Mouse (Mus musculus) brain, embryonic 14.5 days (tissue): ENCODE results near the gene Dnajb13.

Source experiments
- CTCF ChIP-seq: fragments of 200-500 bp; IDR thresholded peaks from 2 replicates; pipeline ENCODE4 v1.5.1; 2012; ENCODE audit warnings: inconsistent platforms, mild to moderate bottlenecking, moderate library complexity, borderline replicate concordance; ENCODE audit not compliant: insufficient read depth, insufficient read length; ENCODE audit errors: extremely low read depth
- POLR2A ChIP-seq: fragments of 200-500 bp; IDR thresholded peaks from 2 replicates; pipeline ENCODE4 v1.6.1; 2012; ENCODE audit warnings: mild to moderate bottlenecking, inconsistent platforms, borderline replicate concordance; ENCODE audit not compliant: poor library complexity, insufficient read depth, insufficient read length, severe bottlenecking; ENCODE audit errors: extremely low read depth

DNA sequence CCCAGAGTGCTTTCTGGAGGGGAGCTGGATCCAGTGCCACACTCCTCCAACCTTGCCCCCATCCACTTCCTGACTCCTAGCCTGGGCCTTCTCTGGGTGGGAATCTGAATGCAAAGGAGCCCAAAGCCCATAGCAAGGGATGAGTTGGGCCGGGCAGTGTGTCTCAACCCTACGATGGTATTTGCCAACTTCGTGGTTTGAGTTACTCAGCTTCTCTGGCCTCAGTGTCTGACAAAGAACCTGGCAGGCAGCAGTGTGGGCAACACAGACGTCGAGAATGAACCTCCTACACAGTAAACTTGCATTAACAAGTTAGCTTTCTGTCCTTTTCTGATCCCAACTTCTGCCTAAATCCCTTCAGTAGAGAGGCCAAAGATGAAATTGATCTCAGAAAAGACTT lies 30.3 kb downstream of the Dnajb13 start:
- TF ChIP-seq POLR2A (no peak), CTCF (no peak)
